Mouse (Mus musculus) gastrocnemius, postnatal 25 days (tissue): ENCODE measurements around the gene Cep112. TPM values are rescaled to one million over a fixed set of nuclear protein-coding genes. Genes with fewer than 3 reads are reported as not detected.

ENCODE experiments used
- DNase-seq: peaks from one replicate; pipeline ENCODE4 v3.0.0; 2022
- total RNA-seq, 2 experiments: library from RNA; stranded (reverse); gene quantifications; 1 replicate in 1 of 2; 2 replicates in 1 of 2; pipeline ENCODE4 v1.2.3; 2021

The Cep112 gene
- total RNA-seq, 2 experiments from 2014 or later, result 3.7 to 4.7 TPM

DNA sequence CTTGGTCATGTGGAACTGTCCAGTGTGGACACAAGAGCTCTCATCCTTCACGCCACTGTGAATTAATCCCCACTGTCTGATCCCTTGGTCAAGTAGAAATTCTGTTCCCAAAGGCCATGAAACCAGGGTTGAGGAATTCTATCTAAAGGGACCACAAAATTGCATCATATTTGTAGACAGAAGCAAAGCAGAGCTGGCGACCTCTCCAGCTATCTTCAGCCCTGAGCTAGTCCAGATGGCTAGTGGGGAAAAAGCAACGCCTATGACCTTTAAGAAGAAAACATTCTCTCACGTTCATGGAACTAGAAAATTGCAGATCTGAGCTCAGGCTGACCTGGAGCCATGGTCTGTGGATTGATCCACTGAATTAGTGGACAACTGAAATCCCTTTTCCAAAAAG, 455.6 kb downstream of the Cep112 start:
- no peak for DNase-seq

DNA sequence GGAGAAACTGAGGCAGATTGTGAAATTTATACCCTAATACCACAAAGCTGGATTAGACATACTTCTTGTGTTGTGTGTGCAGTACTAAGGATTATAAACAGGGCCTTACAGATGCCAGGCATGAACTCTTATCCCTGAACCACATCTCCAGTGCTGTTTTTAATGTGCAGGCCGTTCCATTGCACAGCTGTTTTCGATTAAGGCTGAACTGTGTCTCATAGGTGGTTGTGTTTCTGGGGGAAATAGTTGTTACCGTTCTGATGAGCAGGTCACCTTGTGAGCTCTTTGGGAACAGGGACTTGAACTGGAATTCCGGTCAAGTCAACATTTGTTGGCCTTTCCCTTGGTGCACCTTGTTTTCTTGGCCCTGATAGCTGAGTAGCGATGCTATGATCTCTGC, 456.7 kb downstream of the Cep112 start:
- no peak for DNase-seq

GRCm38 (mm10) chr11:108885276-108885896, 460.4 kb downstream of the Cep112 start:
- DNase-seq, result no peak

DNA sequence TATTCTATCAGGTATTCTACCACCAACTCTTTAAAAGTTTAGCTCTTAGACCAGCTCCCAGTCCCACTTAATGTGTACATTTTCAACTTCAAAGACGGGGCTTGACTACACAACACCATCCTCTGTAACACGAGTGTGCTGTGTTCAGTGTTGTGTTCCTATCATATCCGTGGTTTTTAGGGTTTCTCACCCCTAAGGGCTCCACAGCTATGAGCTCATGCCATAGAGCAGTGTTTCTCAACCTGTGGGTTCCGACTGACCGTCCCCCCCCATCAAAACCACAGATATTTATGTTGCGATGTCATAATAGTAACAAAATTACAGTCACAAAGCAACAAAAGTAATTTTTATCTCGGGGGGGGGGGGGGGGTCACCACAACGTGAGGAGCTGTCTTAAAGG, 461.1 kb downstream of the Cep112 start:
- no peak for DNase-seq

DNA sequence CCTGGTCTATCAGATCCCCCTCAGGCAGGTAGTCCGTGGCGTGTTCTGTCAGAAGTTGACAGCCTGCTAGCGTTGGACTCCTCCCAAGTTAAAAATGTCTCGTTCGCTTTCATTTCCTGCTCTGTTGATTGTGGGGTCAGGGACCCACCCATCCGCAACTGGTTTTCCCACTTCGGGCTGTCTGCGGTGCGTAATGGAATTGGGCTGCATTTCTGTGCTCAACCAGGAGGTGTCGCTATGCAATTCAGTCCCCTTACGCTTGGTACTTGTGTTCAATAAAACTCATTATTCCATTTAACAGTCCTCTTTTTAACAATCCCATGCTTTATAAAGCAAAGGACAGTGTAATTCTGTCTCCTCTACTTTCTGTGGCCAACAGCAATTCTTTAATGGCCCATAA, 464.1 kb downstream of the Cep112 start:
- DNase-seq, result no peak

DNA sequence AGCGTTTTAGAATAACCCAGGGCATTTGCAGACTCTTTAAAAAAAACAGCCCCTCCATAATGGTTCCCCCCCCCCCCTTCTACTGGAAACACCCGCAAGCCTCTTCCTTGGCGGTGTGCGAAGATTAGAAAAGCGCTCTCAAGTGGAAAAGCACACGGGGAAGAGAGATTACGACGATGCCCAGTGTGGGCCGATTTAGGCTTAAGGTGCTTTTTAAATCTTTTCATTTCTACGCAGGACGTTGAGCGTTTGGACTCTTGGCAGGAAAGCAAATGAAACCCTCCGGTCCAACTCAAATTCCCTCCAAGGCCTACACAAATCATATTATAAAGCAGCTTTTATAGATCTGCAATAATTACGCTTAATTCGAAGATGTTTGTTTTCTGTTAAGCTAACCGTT, 465.6 kb downstream of the Cep112 start:
- DNase-seq, result no peak

DNA sequence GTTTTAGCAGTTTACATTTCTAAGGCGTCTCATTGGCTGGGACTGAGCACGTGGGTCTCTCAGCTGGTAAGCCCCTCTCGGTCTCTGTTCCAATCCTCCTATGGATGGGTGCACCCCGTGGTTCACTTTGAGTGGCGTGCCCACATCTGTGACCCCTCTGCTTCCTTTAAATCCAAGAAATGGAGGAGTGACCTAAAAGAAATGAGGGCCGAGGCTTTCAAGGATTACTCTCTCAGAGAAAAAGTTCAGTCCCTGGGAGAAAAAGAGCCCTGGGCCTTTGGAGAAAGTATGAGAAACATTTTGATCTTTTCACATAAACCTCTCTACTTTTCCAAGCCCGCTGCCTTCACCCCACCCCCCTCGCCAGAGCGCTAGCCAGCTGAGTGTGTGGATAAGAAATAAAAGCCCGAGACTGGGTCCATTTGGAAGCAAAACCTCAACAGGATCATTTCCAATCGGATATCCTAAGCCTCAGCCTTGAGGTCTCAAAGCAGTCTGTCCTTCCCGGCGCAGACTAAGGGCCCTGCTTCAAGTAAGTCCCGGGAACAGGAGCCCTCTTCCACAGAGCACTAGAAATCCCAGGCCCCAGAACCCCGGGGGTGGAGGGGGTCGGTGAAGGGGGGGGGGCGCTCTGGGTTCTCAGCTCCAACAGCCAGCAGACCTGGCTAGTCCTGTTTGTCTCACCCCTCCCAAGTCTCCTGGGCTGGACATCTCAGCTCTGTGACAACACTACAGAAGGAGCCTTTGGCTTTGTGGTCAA, 466.3 kb downstream of the Cep112 start:
- peak; percentile 56 for DNase-seq

- DNase-seq, result no peak
Measured at GRCm38 (mm10) chr11:108891871-108892380, 466.9 kb downstream of the Cep112 start.

DNA sequence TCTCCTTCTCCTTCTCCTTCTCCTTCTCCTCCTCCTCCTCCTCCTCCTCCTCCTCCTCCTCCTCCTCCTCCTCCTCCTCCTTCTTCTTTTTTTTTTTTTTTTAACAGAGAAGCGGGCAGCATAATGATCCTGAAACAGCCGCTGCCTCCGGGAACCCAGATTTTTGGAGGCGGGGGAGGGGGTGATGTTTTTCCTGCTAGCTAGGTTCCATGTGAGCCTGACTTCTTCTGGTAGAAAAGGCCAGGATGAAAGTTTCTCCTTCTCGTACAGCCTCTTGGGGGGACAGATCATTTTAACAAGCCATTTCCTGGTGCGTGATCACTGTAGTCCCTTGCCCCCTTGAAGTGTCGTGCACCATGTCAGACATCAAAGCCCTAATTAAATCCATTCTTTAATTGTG, 467.4 kb downstream of the Cep112 start:
- DNase-seq, result no peak

- no peak for DNase-seq
Measured at GRCm38 (mm10) chr11:108893232-108893790, 468.3 kb downstream of the Cep112 start.

DNA sequence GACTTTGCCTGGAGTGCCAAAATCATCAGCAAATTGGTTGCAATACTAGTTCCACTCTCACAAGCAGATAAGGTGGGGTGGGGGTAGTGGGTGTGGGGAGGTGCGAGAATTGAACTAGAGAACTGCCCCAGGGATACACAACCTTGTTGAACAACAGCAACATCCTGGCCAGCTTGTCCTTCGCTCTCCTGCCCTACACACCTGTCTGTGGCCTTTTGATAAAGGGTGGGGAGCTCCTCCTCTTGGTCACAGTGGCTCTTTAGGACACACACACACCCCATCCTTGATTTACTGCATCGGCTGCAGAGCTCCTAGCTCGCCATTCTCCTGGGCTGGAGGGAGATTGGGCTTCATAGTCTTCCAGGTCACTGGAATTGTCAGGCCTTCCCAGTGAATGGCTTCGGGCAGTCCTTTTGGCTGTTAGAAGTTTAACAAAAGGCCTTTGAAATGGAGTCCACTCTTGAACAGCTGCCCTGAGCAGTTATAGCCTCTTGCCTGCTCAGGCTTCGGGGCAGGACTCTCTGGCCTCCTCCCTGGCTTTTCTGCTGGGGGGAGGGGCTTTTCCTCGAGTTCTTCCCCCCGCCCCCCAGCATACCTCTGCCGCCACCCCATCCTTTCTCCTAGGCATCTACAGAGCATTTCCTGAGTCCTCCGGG, 469.0 kb downstream of the Cep112 start:
- DNase-seq, result no peak

GRCm38 (mm10) chr11:108897034-108897433, 472.0 kb downstream of the Cep112 start:
- no peak for DNase-seq

DNA sequence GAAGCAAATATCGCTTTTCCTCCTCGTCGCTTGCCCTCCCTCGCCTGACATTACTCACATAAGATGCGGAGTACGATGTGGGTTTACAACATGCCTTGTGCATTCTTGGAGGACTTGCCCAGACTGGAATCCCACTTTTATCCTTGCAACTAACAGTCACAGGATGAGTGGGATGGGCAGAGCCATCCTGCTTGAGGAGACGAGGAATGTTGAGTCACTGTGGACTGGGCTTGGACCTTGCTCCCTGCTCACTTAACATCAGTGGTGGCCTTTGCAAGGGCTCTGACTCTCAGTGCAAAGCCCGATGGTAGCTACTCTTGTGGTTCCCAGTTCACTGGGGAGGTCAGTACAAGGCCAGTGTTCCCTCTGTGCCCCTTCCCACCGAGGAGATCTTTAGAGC, 473.1 kb downstream of the Cep112 start:
- DNase-seq, result no peak

DNA sequence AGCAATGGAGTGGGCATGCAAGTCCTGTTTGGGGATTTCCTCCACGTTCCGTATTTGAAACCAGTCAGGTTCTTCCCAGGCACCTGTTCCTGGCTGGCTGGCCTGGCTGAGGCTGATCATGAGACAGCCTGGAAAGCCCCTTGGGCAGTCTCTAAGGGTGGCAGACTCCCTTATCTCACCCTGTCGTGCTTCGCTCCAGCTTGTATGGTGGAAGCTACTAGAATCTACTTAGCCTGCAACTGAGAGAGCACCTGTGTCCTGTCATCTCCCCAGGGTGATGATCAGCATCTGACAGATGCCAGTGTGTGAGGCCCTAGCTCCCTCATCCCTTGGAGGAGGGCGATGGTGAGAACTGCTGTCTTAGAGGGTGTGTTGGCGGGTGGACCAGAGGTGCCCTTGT, 473.5 kb downstream of the Cep112 start:
- DNase-seq, result no peak

DNA sequence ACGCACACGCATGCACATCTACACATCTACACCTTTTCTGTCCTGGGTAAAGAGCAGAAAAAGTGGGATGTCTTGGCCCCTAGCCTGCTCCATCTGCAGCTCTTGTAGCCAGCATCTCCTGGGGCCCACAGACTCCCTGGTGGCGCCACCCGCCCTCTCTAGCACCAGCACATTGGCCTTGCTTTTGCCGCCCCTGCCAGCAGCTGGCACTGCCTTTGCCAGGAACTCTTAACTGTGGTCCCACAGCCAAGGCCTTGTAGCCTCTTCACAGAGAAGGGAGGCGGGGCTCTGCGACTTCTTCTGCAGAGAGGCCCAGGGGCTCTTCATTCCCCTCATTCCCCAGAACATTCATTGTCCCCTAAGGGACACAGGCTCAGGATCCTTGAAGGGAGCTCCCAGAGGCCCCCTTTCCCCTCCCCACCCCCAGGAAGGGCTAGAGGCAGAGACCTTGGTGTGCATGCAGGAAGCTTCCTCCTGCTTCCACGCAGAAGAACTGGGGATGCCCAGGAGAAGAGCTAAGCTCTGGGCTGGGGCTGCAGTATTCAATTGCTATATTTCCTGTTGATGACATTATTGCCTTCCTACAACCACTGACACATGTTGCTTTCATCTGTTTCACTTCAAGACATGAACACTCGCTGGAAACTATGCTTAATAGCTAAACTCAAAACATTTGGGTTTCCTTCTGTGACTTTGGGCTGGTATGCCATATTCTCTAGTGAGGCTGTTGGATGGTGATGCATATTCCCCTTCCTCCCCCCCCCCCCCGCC, 475.9 kb downstream of the Cep112 start:
- DNase-seq, result peak; percentile 71

DNA sequence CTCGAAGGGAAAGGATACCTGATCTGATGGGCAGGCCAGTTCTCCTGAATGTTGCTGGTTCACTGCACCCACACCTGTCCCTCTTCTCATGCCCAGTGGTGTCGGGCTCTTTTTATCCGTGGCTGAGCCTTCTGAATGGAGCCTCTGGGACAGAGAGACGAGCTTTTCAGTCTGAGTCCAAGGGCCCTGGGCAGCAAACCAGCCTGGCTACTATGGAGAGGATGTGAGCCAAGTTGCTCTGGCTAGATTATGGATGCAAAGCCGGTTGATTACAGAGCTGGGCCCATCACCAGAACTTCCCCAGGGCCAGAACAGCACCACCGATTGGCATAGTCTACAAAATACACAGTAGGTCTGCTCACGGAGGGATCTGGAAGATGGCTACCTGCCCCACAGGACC, 476.7 kb downstream of the Cep112 start:
- peak; percentile 27 for DNase-seq

DNA sequence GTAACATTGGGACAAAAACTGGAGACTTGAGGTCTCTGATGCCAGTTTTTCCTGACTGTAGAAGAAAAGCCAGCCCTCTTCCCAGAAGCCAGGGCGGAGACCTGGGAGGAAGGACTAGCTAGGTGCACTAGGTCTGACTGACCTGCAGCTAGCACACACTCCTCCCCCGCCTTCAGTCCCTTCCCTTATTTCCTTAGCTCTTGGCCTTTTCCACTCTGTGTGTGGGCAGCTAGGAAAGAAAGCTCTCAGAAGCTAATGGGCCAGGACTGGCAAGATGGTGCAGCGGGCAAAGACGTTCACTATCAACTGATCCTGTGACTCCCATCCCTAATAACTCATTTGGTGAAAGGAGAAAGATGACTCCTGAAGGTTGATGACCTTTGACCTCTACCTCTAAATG, 477.3 kb downstream of the Cep112 start:
- DNase-seq, result no peak

DNA sequence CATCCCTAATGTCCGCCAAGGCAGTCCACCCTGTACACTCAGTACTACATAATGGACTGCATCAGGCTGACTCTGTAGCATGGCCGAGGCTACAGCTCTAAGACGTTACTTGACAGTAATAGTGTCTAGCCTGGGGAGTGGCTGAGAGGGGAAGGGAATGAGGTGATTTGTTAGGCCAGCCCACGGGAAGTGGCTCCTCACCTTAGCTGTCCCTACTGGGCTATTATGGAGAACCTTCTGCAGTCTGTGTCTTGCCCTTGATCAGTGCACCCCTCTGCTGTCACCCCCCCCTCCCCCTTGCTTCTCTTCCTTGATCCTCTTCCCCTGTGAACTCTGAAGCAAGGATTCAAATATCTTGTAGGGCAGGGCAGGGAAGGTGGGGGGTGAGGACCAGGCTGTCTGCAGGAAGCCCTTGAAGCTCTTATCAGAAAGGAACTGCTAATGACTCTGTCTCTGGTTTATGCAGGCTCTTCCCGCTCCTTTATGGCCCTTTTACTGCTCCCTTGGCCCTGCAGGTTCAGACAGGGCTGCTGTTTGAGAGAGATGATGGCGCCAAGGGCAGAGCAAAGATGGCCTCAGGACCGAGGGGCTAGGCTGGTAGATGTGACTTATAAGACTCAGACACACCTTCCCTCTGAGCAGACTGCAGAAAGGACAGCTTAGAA, 481.7 kb downstream of the Cep112 start:
- no peak for DNase-seq

DNA sequence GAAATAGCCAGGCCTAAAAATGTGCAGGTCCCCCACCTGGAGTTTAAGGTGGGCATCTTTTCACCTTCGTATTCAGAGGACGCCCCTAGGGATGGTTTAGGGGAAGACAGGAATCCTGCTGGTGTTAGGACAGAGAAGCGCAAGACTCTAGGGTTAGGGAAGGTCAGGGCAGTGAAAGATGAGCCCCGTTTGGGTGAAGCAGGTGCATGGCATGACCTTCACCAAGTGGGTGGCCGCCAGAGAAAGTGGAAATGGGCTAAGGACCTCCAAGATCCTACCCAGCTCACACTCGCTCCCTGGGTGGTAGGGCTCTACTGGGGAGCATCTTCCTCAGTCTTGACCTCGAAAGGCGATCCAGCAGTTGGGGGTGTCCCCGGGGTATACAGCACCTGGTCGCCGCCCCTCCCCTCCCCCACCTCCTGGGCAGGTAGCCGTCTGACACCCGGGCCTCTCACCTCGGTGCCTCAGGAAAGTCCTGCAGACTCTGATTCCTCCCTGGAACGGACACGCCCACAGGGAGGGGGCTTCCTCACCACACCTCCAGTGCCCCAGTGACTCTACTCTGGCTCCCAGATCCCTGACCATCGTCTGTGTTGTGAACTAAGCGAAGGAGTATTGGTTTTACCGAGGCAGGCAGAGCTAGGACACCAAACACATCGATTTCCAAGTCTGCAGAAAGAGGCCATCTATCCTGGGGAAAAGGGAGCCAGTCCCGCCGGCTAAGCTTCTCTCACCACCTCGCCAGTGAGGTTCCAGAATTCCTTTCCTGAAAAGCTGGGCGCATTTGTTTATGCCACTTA, 484.6 kb downstream of the Cep112 start:
- no peak for DNase-seq
